Mouse (Mus musculus): ENCODE measurements at regions not wholly inside any gene's neighbourhood (a gene's known extent, or its start where the extent isn't known, plus 50 kb on each side); places are given as distances from the start of the nearest gene placed in this dataset.
A peak's percentile ranks its signal among the peaks of the same experiment; 100 is the strongest.

DNA sequence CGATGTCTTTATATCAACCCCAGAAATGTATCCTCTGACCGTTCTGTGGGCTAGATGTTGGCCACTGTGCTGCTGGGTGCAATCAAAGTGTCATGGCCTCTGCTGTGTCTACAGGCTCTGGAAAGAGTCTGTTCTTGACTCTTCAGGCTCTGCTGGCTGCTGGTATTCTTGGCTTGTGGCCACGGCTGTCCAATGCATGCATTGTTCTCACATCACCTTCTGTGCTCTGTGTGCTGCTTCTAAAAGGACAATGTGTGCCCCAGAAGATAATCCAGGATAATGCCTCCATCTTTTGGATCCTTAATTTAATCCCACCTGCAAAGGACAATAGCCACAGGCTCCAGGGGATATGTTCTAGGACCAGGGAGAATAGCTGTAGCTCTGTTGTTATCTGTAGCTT lies 77.5 kb upstream of the Dapl1 start:
- no peak overlapping the region for H3K27ac ChIP-seq
- WGBS, result 82% methylated on average over 3 of the region's 3 CpGs

DNA sequence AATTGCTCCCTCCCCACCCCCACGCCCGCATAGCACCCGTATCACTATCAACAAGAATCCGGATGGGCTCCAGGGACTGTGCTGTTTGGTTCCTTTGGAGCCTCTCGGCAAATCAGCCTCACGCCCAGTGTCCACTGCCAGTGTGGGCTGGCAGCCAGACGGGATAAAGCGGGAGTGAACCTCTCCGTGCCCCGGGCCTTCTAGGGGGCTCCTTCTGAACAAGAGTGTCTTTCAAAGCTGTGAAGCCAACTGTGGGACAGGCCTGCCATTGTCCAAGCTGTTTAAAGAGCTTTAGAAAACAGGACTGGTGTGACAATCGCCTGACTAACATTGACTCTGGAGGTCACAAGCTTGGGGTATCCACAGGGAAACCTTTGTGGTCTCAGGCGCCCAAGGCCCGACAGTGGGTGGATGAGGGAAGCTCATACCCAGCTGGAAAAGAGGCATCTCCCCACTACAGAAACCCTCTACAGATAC lies 76.9 kb upstream of the Dapl1 start:
- no peak overlapping the region for H3K9ac ChIP-seq
- no peak overlapping the region for H3K27ac ChIP-seq
- H3K9me3 ChIP-seq (replicated peaks), result no peaks in the 10 kb centered on the region; the same call in 1 of the 2 replicates
- no peak overlapping the region for H3K4me2 ChIP-seq
- no peaks in the 10 kb centered on the region for H3K27me3 ChIP-seq
- H3K36me3 ChIP-seq (ENCODE audit: poor library complexity, severe bottlenecking), result no peaks in the 10 kb centered on the region
- H3K4me1 ChIP-seq, result no peaks in the 10 kb centered on the region
- ATAC-seq, result peak; percentile 38; the same call in 1 of the 2 replicates
- no peak overlapping the region for H3K4me3 ChIP-seq
- 70% methylated on average over 13 of the region's 13 CpGs for WGBS

More for the DNA sequence above, 77.5 kb upstream of the Dapl1 start:
- no peaks in the 10 kb centered on the region; the same call in 1 of the 2 replicates for H3K9me3 ChIP-seq (replicated peaks)
- no peaks in the 10 kb centered on the region for H3K4me1 ChIP-seq
- no peak overlapping the region for H3K4me3 ChIP-seq
- no peak overlapping the region for H3K9ac ChIP-seq
- no peaks in the 10 kb centered on the region for H3K27me3 ChIP-seq
- no peak for ATAC-seq
- H3K4me2 ChIP-seq, result no peak overlapping the region
- H3K36me3 ChIP-seq (ENCODE audit: poor library complexity, severe bottlenecking), result no peaks in the 10 kb centered on the region

DNA sequence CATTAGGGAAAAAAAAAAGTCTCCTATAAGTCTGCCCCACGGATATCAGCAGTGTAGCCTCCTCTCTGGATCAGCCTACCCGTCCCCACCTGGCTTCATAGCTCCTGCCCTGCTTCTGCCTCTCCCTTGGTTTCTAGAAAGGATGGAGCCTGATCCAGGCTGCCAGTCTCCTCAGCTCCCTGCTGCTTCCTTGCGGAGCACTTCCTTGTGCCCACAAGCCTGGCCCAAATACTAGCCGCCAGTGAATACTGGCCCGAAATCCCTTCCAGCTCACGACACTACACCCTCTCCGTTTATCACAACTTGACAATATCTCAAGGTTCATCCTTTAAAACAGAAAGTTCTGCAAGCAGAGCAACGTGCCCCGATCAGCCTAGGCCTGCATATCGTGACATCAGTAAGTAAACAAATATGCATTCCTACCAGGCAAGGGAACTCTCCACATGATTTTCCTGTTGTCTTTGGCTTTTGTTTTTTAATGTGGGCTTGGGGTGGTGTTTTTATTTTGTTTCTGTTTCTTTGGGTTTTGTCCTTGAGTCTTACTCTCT lies 76.3 kb upstream of the Dapl1 start:
- 88% methylated on average over 10 of the region's 10 CpGs for WGBS
- no peaks in the 10 kb centered on the region for H3K4me1 ChIP-seq
- no peak overlapping the region for H3K9ac ChIP-seq
- no peaks in the 10 kb centered on the region for H3K36me3 ChIP-seq (ENCODE audit: poor library complexity, severe bottlenecking)
- H3K27ac ChIP-seq, result no peak overlapping the region
- no peaks in the 10 kb centered on the region; the same call in 1 of the 2 replicates for H3K9me3 ChIP-seq (replicated peaks)
- no peaks in the 10 kb centered on the region for H3K27me3 ChIP-seq
- no peak overlapping the region for H3K4me3 ChIP-seq
- no peak for ATAC-seq
- H3K4me2 ChIP-seq, result no peak overlapping the region

DNA sequence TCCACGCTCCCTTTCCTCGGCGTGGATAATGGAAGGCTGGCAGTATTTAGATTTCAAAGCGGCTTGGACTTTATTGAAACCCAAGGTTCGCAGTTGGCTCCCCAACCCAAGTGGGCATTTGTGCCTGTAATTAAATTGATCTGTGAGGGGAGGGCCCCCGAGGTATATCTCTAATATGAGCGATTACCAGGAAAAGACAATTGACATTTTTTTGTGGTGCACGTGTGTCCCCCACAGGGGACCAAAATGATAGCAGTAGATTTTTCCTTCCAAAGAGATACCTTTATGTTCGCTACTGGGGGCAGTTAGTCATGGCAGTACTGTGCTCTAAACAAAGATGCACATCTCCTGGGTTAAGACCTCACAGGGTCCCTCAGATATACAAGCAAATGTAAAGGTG lies 69.8 kb upstream of the Dapl1 start:
- H3K4me3 ChIP-seq, result no peak overlapping the region
- H3K27me3 ChIP-seq, result no peaks in the 10 kb centered on the region
- WGBS, result 81% methylated on average over 9 of the region's 9 CpGs
- H3K27ac ChIP-seq, result no peak overlapping the region
- peaks cover 5% of the 10 kb centered on the region; the same call in 1 of the 2 replicates for H3K4me1 ChIP-seq
- H3K4me2 ChIP-seq, result no peak overlapping the region
- no peak for ATAC-seq
- no peaks in the 10 kb centered on the region; the same call in 1 of the 2 replicates for H3K9me3 ChIP-seq (replicated peaks)
- no peaks in the 10 kb centered on the region for H3K36me3 ChIP-seq (ENCODE audit: poor library complexity, severe bottlenecking)
- no peak overlapping the region for H3K9ac ChIP-seq

DNA sequence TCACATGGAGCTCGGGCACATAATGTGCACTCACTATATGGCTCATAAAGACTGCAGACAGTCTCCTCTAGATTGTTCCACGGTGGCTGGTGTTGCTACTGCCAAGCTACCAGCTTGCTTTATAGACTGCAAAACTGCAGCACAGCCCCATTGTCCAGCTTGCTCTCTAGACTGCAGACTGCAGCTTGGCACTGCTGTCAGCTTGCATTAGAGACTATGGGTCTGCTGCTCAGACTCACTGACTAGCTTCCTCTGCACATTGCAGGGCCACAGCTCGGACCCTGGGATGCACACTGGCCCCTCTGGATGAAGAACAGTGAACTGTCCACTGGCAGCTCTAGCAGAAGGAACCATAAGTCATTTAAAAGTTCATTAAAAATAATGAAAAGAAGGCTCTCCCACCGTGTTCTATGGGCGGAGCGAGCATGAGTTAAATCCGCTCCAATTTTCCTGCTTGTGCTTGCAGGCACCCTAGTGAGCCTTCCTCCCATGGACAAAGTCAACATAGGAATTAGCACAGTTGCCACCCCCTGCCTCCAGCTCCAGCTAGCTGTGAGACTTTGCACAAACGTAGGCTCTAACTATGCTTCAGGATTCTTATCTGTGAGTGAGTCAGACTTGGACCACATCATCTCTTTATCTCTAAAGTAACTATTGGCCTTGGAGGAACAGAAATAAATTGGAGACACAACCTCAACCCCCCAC lies 67.8 kb upstream of the Dapl1 start:
- ATAC-seq, result no peak
- no peak overlapping the region for H3K4me3 ChIP-seq
- H3K9ac ChIP-seq, result no peak overlapping the region
- no peaks in the 10 kb centered on the region for H3K27me3 ChIP-seq
- no peak overlapping the region for H3K27ac ChIP-seq
- H3K9me3 ChIP-seq (replicated peaks), result no peaks in the 10 kb centered on the region
- peaks cover 5% of the 10 kb centered on the region; the same call in 1 of the 2 replicates for H3K4me1 ChIP-seq
- no peak overlapping the region for H3K4me2 ChIP-seq
- H3K36me3 ChIP-seq (ENCODE audit: poor library complexity, severe bottlenecking), result no peaks in the 10 kb centered on the region
- 45% methylated on average over 8 of the region's 8 CpGs for WGBS

DNA sequence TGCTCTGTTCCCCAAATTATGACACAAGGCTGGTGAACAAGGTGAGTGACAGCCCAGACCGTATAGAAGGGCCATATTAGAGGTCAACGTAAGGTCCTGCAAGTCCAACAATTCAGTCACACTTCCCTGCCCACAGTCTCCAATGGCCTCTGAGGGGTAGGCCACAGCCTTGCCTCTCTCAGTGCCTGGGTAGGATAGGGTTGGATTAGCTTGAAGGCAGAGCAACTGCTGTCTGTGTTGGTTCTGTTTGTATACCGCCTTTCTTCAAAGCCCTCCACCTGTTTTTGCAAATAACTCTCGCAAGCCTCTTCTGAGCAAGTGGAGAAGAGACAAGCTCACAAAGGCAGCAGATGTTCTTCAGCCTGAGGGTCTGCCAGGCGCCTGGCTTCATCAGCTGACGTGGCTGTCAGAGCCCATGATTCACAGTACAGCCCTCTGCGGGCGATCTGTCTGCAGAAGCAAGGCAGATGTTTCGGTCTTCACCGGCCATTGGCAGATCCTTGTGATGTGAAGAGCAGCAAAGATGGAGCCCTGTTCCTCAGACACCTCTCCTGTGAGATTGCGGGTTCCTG lies 67.0 kb upstream of the Dapl1 start:
- Histone ChIP-seq H3K4me3 (no peak overlapping the region), H3K9me3 (replicated peaks) (no peaks in the 10 kb centered on the region), H3K36me3 (ENCODE audit: poor library complexity, severe bottlenecking) (no peaks in the 10 kb centered on the region), H3K27me3 (no peaks in the 10 kb centered on the region), H3K27ac (no peak overlapping the region), H3K4me1 (peaks cover 5% of the 10 kb centered on the region; the same call in 1 of the 2 replicates), H3K4me2 (no peak overlapping the region), H3K9ac (no peak overlapping the region)
- peak; percentile 69 for ATAC-seq
- WGBS, result 80% methylated on average over 11 of the region's 11 CpGs

DNA sequence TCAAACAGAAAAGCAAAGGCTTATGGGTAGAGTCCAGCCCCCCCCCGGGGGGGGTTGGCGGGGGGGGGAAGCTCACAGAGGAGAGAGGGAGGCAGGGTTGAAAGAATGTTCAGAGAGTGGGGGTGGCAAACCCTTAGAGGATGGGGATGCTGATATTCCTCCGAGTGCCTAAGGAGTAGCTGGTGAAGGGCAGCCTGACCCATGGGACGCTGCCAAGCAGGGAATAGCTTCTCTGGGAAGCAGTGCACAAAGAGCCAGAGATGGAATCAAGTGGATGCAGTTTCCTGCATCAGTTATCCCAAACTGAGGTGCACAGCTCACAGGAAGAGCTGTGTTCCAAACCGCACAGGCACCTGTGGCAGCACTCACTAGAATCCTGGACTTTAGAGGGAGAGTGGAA lies 64.0 kb upstream of the Dapl1 start:
- no peaks in the 10 kb centered on the region for H3K27me3 ChIP-seq
- no peak overlapping the region for H3K4me3 ChIP-seq
- no peaks in the 10 kb centered on the region for H3K36me3 ChIP-seq (ENCODE audit: poor library complexity, severe bottlenecking)
- H3K4me2 ChIP-seq, result no peak overlapping the region
- no peak overlapping the region for H3K9ac ChIP-seq
- H3K9me3 ChIP-seq (replicated peaks), result no peaks in the 10 kb centered on the region
- peaks cover 5% of the 10 kb centered on the region; the same call in 1 of the 2 replicates for H3K4me1 ChIP-seq
- no peak overlapping the region for H3K27ac ChIP-seq
- ATAC-seq, result no peak
- 67% methylated on average over 5 of the region's 5 CpGs for WGBS

DNA sequence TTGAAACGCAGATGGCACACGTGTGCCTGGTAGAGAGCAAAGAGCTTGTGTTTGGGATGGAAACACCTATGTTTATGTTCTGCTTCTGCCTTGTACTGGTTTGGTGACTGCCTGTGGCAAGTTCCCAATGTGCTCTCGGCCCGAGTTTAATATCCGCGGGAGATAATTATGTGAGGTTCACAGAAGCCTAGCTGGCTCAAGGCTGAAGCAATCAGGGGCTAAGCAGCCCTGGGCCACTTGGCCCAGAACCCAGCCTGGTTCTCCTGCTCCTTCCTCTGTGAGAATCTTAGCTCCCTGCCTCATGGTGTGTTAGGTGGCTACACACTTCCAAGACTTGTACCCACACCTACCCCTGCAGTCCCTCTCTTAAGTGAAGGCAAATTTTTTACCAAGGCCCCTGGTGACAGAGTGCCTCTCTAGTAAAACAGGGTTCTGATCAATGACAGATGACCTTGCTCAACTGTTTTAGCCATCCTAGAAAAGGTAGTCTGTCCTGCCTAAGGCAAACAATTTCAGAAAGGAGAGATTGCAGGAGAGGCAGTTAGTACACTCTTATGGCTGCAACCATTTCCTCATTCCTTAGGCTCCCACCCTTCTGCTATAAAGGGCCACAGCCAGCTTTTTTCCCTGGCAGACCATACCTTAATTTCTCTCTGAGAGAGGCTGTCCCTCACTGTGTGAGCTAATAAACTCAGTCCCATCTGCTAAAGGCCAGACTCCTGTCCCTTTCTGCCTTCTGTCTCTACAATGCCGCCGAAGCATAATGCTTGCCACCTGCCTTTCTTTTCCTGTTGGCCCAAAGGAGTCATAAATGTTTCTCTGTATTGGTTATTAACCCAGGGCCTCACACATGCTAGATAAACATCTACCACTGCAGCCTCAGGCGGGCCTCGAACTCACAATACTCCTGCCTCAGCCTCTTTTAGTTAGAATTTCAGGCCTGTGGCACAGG lies 61.9 kb upstream of the Dapl1 start:
- H3K4me2 ChIP-seq, result no peak overlapping the region
- H3K9ac ChIP-seq, result no peak overlapping the region
- 83% methylated on average over 10 of the region's 10 CpGs for WGBS
- H3K27me3 ChIP-seq, result no peaks in the 10 kb centered on the region
- no peaks in the 10 kb centered on the region for H3K36me3 ChIP-seq (ENCODE audit: poor library complexity, severe bottlenecking)
- H3K4me1 ChIP-seq, result no peaks in the 10 kb centered on the region
- ATAC-seq, result no peak
- no peak overlapping the region for H3K4me3 ChIP-seq
- H3K27ac ChIP-seq, result no peak overlapping the region
- H3K9me3 ChIP-seq (replicated peaks), result no peaks in the 10 kb centered on the region

DNA sequence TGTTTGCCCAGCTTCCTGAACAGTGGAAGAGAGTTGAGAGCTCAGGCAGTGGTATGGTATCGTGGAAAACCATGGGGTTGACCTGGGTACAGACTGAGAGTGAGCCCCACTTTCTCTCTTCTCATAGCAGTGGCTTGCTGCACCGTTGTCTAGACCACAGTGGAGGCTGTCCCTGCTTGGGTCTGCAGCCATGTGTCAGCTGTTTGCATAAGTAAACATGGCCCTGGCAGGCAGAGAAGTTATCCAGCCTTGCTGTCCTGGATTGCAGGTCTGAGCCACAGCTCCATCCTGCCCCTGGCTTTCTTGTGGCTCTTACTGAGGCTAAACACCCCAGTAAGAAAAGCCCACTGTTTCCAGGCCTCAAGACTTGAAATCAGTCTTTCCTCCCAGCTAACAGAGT lies 60.2 kb upstream of the Dapl1 start:
- no peaks in the 10 kb centered on the region for H3K4me1 ChIP-seq
- no peak for ATAC-seq
- 94% methylated on average over 2 of the region's 2 CpGs for WGBS
- no peak overlapping the region for H3K4me3 ChIP-seq
- no peaks in the 10 kb centered on the region for H3K9me3 ChIP-seq (replicated peaks)
- H3K9ac ChIP-seq, result no peak overlapping the region
- no peaks in the 10 kb centered on the region for H3K27me3 ChIP-seq
- no peak overlapping the region for H3K4me2 ChIP-seq
- no peak overlapping the region for H3K27ac ChIP-seq
- no peaks in the 10 kb centered on the region for H3K36me3 ChIP-seq (ENCODE audit: poor library complexity, severe bottlenecking)

DNA sequence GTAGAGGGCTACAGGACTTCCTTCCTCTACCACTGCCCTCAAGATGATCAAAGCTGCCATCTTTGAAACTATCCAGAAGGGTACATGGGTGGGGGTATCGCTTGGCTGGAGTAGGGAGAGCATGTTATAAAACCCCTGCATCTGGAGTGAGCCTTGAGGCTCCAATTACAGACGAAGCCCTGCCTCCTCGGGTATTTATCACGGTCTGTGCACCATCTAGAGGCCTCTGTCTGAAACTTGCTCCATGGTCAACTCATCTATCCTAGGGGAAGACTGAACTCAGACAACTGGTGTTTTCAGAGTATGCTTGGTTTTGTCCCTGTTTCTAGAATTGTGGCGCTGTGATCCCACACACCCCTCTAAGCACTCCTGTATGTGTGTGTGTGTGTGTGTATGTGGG lies 59.7 kb upstream of the Dapl1 start:
- Histone ChIP-seq H3K27ac (no peak overlapping the region), H3K36me3 (ENCODE audit: poor library complexity, severe bottlenecking) (no peaks in the 10 kb centered on the region), H3K9me3 (replicated peaks) (no peaks in the 10 kb centered on the region), H3K4me1 (no peaks in the 10 kb centered on the region), H3K9ac (no peak overlapping the region), H3K4me2 (no peak overlapping the region), H3K4me3 (no peak overlapping the region), H3K27me3 (no peaks in the 10 kb centered on the region)
- WGBS, result 56% methylated on average over 5 of the region's 5 CpGs
- ATAC-seq, result peak; percentile 63; the same call in 1 of the 2 replicates

DNA sequence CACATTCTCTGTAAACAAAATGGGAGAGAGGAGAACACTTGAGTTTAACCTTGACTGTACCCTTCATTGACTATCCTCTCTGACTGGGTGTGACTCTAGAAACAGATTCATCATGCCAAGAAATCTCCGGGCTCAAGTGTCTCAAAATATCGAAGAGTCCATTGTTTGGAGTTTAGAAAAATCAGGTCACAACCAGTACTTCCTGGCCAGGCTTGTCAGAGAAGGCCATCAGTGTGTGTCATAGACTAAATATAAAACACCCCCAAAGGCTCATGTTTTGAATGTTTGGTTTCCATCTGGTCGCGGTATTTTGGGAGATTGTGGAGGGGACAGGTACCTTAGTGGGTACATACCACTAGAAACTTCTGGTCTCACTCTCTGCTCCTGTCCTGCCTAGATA lies 58.6 kb upstream of the Dapl1 start:
- 92% methylated on average over 4 of the region's 4 CpGs for WGBS

DNA sequence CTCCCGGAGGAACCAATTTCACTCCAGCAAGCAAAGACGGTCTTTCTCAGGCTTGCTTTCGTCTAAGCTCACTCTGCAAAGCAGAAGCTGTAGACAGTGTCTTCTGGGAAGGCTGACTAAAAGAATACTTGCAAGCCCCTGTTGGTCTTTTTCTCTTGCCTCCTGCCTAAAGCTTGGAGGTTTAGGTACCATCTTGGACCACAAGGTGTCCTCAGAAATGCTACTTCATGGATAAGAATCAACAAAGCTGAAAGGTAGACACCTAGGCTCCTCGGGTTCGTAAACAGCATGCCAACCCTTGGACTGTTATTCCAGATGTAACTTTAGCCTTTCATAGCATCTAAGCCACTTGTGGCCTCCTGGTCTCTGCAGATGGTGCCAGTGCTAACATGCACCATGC lies 53.0 kb upstream of the Dapl1 start:
- Histone ChIP-seq H3K4me3 (no peak overlapping the region), H3K4me2 (no peak overlapping the region), H3K9me3 (replicated peaks) (no peaks in the 10 kb centered on the region), H3K36me3 (ENCODE audit: poor library complexity, severe bottlenecking) (no peaks in the 10 kb centered on the region), H3K27me3 (no peaks in the 10 kb centered on the region), H3K4me1 (no peaks in the 10 kb centered on the region), H3K9ac (no peak overlapping the region), H3K27ac (no peak overlapping the region)
- no peak for ATAC-seq
- WGBS, result 92% methylated on average over 5 of the region's 5 CpGs

More for the DNA sequence above, 58.6 kb upstream of the Dapl1 start:
- Histone ChIP-seq H3K9me3 (replicated peaks) (no peaks in the 10 kb centered on the region), H3K27me3 (no peaks in the 10 kb centered on the region), H3K27ac (no peak overlapping the region), H3K9ac (no peak overlapping the region), H3K4me1 (no peaks in the 10 kb centered on the region), H3K4me2 (no peak overlapping the region), H3K4me3 (no peak overlapping the region), H3K36me3 (ENCODE audit: poor library complexity, severe bottlenecking) (no peaks in the 10 kb centered on the region)
- no peak for ATAC-seq

Measured in forebrain, embryonic 13.5 days (tissue).